Mouse (Mus musculus): ENCODE results near the gene Setd2.

Setd2 gene

GRCm38 (mm10) chr9:110654726-110655650 lies 122.6 kb downstream of the Setd2 start:
- no peak for DNase-seq (ENCODE audit: low spot score)

GRCm38 (mm10) chr9:110655651-110656007 lies 123.2 kb downstream of the Setd2 start:
- no peak for DNase-seq (ENCODE audit: low spot score)

- peak; percentile 91 for DNase-seq (ENCODE audit: low spot score)
Observed at GRCm38 (mm10) chr9:110656249-110657221, 124.1 kb downstream of the Setd2 start, which contains the start of gene Ccdc12. Gene Ccdc12 (plus strand): TSS chr9:110656503.

GRCm38 (mm10) chr9:110657474-110658078 lies 125.2 kb downstream of the Setd2 start:
- no peak for DNase-seq (ENCODE audit: low spot score)

DNA sequence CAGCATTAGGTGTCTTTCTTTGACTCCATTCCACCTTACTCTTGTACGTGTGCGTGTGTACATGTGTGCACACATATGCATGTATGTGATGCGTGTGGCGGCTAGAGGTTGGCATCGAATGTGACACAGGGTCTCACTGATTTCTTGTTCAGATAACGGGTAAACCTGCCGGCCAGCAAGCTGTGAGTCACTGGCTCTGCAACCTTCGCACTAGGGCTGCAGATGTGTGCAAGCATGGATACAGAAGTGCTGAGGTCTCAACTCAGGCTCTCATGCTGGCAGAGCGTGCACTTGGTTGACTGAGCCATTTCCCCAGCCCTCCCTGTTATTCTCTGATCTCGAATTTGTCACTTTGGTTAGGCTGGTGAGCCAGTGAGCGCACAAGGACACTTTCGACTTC lies 127.1 kb downstream of the Setd2 start:
- no peak for DNase-seq (ENCODE audit: low spot score)

- no peak for DNase-seq (ENCODE audit: low spot score)
Observed at GRCm38 (mm10) chr9:110660208-110660607, 127.8 kb downstream of the Setd2 start.

DNA sequence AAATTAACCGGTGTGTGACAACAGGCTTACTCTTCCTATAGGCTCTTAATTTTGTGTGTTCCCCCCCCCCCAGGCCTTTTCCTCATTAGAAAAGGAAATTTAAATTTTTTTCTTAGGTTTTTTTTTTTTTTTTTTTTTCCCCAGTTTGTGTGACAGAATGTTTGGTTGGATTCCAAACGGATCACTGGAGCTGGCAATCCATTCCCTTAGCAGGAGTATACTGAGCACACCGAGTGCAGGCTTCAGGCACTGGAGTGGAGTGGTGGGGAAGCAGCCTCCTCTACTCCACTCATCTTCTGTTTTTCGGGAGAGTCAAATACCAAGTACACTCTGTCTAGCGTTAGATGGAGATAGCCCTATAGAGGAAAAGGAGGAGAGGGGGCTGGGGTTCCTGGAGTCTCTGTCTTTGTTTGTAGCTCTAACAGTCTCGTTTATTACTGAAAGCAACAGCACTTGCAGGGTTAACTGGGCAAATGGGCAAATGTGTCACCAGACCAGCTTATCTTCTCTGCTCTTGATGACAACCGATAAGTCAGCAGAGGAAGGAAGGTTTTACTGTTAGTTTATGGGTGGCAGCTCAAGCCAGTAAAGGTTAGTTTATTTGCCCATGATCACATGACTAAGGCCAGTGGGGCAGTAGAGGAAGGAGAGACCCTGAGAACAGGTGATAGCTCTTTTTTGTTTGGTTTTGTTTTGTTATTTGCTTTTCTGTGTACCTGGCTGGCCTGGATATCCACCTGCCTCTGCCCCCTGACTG lies 128.6 kb downstream of the Setd2 start:
- DNase-seq (ENCODE audit: low spot score): no peak

DNA sequence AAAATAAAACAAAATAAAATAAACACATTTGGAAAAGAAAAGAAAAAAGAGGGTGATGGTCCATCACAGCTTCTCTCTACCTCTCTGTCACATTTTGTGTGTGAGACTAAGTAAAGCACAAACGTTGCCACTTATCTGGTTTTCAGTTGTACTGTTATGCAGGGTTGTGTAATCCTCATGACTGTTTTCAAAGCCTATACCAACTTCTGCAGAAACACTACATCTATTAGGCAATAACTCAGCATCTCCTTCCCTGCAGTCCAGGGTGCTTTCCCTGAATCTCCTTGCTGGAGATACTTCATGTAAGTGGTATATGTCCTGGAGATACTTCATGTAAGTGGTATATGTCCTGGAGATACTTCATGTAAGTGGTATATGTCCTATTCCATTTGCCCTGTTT lies 130.4 kb downstream of the Setd2 start:
- DNase-seq (ENCODE audit: low spot score): no peak

DNA sequence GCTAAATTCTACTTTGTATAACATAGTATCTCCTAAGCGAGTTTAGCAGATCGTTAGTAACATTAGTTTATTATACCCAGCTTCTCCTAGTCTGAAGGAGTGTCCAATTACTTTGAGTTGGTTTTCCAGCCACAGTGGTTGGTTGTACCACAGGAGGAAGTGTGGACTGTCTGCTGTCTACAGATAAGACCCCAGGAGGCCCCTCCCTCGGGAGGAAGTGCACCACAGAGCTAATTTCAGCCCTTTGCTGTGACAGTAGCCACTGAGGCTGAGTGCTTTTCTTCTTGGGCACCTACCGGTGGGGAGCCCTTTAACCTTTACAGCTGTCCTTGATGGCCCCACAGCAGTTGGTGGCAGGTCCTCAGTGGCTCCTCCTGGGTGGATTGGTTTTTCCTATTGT lies 133.5 kb downstream of the Setd2 start:
- no peak for DNase-seq (ENCODE audit: low spot score)

- no peak for DNase-seq (ENCODE audit: low spot score)
Observed at GRCm38 (mm10) chr9:110666374-110666773, 134.0 kb downstream of the Setd2 start.

- DNase-seq (ENCODE audit: low spot score): no peak
Observed at GRCm38 (mm10) chr9:110667219-110667836, 134.9 kb downstream of the Setd2 start.
